Mouse (Mus musculus) bone marrow macrophage, adult 2 months (primary cell): ENCODE results near the gene Agap1. TPM values are rescaled to one million over a fixed set of nuclear protein-coding genes. Genes with fewer than 3 reads are reported as not detected.

ENCODE experiments used
- H3K27ac ChIP-seq: 2 replicates; pipeline ENCODE4 v1.5.1; 2012; ENCODE audit warnings: low read depth, low read length; ENCODE audit not compliant: insufficient read depth
- H3K4me1 ChIP-seq: 2 replicates; pipeline ENCODE4 v1.6.1; 2012; ENCODE audit warnings: low read length; ENCODE audit not compliant: control insufficient read depth, insufficient read depth
- H3K4me3 ChIP-seq: 2 replicates; pipeline ENCODE4 v1.5.1; 2012; ENCODE audit warnings: mild to moderate bottlenecking, low read length, moderate library complexity; ENCODE audit not compliant: insufficient read depth
- CTCF ChIP-seq: IDR thresholded peaks from 2 replicates; pipeline ENCODE4 v1.5.1; 2012; ENCODE audit warnings: low read depth, mild to moderate bottlenecking, low read length, moderate library complexity
- POLR2A ChIP-seq: IDR thresholded peaks from 2 replicates; pipeline ENCODE4 v1.6.1; 2012; ENCODE audit warnings: mild to moderate bottlenecking, low read depth, low read length, borderline replicate concordance
- polyA plus RNA-seq: library from polyadenylated mRNA; stranded (reverse); fragments of >200 nt; gene quantifications from 2 replicates; pipeline ENCODE4 v1.2.4, GENCODE M21; 2012; ENCODE audit not compliant: missing spikeins, insufficient read depth, insufficient read length

Agap1 gene
- polyA plus RNA-seq, 1 experiment, result 14.8 TPM

DNA sequence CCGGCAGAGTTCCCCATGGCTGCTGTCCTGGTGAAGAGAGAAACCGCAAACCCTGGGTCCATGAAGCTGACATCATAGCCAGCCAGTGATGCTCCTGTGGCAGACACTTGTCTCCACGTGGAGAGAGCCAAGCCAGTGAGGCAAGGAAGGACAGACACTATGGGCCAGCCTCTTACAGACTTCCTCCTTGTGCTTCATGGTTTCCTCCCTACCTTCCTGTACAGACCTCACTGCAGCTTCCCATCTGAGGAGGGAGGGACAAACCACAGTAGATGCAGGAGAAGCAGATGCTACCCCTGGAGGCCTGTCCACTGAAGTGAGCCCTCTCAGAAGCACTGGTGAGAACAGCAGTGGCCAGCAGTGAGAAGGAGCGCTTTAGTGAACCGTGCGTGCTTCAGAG, 332.2 kb downstream of the Agap1 start:
- peaks cover 5% of the 10 kb centered on the region for H3K4me1 ChIP-seq
- H3K4me3 ChIP-seq, result no peak overlapping the region
- no peak overlapping the region for H3K27ac ChIP-seq
- TF ChIP-seq POLR2A (no peak), CTCF (no peak)

DNA sequence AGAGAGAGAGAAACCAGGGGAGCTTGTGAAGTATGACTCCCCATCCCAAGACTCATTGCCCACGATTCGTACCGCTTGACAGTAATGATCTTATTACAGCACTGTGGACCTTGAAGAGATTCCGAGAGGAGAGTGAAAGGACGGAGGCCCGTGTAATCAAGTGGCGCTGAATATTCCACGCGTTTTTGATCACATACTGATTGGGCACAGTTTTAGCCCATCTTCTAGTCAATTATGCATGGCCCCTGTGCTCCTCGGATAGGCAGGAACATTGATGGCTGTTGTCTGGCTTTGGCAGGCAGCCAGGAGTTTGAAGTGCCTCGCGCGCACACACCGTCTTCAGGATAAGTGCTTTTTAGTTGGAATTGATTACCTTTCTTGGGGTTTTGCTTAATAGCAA, 344.1 kb downstream of the Agap1 start:
- H3K4me1 ChIP-seq, result no peaks in the 10 kb centered on the region
- H3K4me3 ChIP-seq, result no peak overlapping the region
- H3K27ac ChIP-seq, result no peak overlapping the region
- TF ChIP-seq POLR2A (no peak), CTCF (no peak)

DNA sequence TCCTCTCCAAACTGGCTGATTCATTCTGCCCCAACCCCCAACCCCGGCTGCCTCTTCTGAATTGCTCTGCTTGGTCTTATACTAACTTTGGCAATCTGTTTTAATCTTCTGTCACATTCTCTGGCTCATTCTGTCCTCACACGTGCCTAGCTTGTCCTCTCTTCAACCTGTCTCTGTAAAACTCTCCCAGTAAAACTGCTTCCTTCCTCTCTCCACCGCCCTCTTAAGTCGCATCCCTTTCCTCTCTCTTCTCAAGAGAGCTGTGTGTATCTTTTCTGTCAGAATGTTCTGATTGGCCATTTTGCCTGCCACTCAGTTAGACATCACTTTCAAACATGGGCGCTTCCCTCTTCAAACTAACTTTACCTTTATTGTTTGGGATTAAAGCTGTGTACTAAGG, 346.9 kb downstream of the Agap1 start:
- H3K4me1 ChIP-seq, result no peaks in the 10 kb centered on the region
- TF ChIP-seq POLR2A (no peak), CTCF (no peak)
- H3K27ac ChIP-seq, result no peak overlapping the region
- H3K4me3 ChIP-seq, result no peak overlapping the region

DNA sequence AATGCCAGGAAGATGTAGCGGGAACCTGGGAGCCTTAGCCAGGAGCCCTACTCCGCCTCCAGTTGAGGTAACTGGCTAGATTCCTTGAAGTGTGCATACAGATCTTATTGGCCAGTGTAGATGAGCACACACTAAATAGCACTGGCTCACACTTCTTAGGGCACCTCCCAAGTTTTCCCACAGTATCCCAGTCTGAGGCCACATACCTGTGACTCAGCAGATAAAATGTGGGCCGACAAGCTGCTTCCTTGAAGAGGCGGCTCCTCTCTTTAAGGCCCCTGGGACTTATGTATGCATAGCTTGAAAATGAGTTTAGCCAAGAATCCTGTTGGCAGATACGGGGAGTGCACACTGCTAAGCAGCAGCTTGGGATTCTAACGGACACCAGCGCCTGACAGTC, 350.4 kb downstream of the Agap1 start:
- no peaks in the 10 kb centered on the region for H3K4me1 ChIP-seq
- TF ChIP-seq POLR2A (no peak), CTCF (no peak)
- no peak overlapping the region for H3K27ac ChIP-seq
- H3K4me3 ChIP-seq, result no peak overlapping the region

DNA sequence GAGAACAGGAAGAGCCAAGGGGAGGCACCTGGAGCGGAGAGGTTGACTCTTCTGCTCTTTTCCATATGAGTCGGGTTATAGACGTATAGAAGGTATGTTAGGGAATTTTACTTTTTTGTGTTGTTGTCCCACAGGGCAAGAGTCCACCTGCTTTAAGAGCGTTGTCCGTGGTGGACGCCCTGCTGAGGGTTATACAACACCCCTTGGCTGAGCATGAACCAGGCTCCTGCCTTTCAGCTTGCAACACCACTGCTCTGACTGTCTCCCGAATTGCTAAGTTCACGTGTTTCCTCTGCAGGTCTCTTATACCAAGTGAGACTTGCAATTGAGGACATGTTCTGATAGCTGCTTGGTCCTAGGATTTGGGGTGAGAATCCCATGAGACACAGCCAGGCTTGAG, 358.2 kb downstream of the Agap1 start:
- Histone ChIP-seq H3K4me1 (no peaks in the 10 kb centered on the region), H3K27ac (no peak overlapping the region), H3K4me3 (no peak overlapping the region)
- TF ChIP-seq CTCF (no peak), POLR2A (no peak)

DNA sequence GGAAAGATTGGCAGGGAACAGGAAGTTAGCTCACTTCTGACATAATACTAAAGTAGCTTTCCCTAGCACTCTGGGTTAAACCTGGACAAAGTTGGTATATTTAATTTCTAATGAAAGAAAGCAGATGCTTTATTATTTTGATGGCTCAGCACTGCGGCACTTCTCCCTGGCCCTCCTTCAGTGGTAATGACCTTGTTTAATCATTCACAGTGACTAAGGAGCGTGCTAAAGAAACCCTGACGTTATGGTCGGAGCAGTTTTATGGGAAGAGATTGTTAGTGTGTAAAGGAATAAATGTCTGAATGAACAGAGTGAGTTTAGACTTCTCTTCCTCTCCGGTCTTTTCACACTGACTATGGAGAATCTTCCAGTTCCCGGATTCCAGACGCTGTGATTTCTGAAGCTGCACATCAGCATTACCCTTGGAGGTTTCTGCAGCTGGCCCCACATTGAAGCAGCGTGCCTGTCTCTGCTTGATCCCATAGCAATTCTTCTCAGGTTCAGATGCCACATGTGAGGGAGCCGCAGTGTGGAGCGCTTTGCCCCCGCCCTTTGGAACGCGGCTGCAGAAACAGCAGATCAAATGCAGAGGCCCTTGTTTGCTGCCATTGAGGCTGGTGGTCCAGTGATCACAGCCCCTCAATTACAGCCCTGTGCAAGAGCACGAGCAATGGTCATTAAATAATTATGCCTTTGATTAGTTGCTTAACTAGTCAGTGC, 362.0 kb downstream of the Agap1 start:
- H3K4me3 ChIP-seq, result no peak overlapping the region
- H3K27ac ChIP-seq, result no peak overlapping the region
- TF ChIP-seq CTCF (no peak), POLR2A (no peak)
- H3K4me1 ChIP-seq, result no peaks in the 10 kb centered on the region

DNA sequence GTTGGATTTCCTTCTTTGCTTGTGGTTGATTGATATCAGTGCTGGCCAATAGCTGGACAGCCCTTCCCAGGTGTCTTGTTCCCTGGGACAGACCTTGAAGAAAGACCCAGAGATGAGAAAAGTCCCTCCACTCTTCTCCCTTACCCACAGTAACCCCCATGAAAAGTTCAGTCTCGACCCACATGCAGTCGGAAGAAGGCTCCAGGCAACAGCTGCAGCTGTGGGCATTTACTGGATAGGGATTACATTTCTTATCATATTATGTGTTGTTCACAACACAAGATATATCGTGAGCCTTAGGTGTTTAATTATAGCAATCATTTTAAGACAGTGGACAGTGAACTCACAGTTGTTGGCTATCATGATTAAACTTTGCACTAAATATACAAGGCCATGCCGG, 367.2 kb downstream of the Agap1 start:
- Histone ChIP-seq H3K4me1 (no peaks in the 10 kb centered on the region), H3K27ac (no peak overlapping the region), H3K4me3 (no peak overlapping the region)
- TF ChIP-seq CTCF, result no peak
- no peak for TF ChIP-seq POLR2A

DNA sequence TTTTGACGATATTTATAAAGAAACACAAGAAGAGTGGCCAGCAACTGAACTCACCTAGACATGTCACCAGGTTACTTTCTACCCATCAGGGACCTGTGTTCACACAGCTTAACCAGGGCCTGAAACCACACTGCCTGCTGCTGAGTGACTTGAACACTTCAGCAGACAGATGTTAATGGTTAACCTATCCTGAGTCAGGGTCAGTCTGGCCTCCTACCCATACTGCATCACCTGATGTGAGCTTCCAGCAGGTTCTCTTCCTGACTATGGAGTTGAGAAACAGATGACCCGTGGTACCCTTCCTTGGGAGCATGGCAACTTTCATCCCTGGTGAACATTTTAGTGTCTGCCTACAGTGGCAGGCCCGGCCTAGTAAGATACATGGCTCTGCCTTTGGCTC, 367.8 kb downstream of the Agap1 start:
- no peak overlapping the region for H3K4me3 ChIP-seq
- H3K27ac ChIP-seq, result no peak overlapping the region
- TF ChIP-seq CTCF, result no peak
- no peak for TF ChIP-seq POLR2A
- no peaks in the 10 kb centered on the region for H3K4me1 ChIP-seq

DNA sequence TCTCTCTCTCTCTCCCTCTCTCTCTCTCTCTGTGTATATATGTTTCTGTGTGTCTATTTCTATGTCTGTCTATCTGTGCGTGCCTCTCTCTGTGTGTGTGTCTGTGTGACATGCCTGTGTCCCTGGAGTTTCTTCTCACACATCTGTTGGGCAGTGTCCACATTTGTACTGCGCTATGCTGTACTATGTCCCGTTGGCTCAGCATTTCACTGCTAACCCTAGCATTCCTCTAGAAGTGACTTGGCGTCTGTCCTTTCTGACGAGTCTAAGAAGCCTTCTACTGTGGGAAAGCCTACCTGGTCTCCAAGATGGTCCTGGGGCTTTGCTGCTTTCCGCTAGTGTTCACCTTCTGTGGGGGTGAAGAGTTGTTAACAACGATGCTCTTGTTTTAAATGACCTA, 368.4 kb downstream of the Agap1 start:
- no peaks in the 10 kb centered on the region for H3K4me1 ChIP-seq
- no peak overlapping the region for H3K27ac ChIP-seq
- no peak for TF ChIP-seq POLR2A
- no peak for TF ChIP-seq CTCF
- H3K4me3 ChIP-seq, result no peak overlapping the region

DNA sequence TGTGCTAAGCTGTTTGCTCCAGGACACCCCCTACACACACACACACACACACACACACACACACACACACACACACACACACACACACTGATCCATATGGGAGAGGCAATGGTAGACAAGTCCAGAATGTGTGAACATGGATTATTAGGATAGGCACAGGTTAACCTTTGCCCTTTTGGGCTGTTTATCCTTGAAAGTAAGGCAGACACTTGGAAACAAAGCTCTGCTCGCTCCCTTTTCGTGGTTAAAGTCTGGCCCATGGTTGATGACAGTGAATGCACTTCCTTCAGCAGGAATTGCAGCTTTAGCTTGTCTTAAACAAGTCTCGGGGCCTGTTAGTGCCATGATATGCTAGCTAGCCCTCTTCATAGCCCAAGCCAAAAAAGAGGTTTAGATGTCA, 372.4 kb downstream of the Agap1 start:
- TF ChIP-seq POLR2A, result no peak
- no peak for TF ChIP-seq CTCF
- Histone ChIP-seq H3K4me1 (no peaks in the 10 kb centered on the region), H3K4me3 (no peak overlapping the region), H3K27ac (no peak overlapping the region)
